Mouse (Mus musculus): ENCODE measurements around the gene Fdxacb1. TPM values are rescaled to one million over a fixed set of nuclear protein-coding genes. Genes with fewer than 3 reads are reported as not detected.

The Fdxacb1 gene
- 10.1 and 10.7 TPM in 2 replicates for polyA plus RNA-seq (2014; fragmentation: Nextera tagmentation; extraction: Ambion mirVana)

GRCm38 (mm10) chr9:50768107-50769002 is at the start of gene Fdxacb1:
TSS of gene Fdxacb1 (plus strand) at chr9:50768236.
- Histone ChIP-seq H3K36me3 (replicated peaks; ENCODE audit: control insufficient read depth, insufficient read depth) (peaks cover 10% of the 10 kb centered on the region; the same call in 1 of the 2 replicates), H3K9ac (peak within 1 kb of the TSS; percentile 69), H3K9me3 (ENCODE audit: control insufficient read depth, low read length) (no peaks in the 10 kb centered on the region), H3K4me1 (replicated peaks; ENCODE audit: control insufficient read depth, insufficient read depth, low read length) (peaks cover 16% of the 10 kb centered on the region), H3K4me3 (replicated peaks; ENCODE audit: low read length) (peak within 1 kb of the TSS; percentile 55), H3K4me2 (replicated peaks) (peak within 1 kb of the TSS; percentile 85), H3K27me3 (ENCODE audit: control insufficient read depth, insufficient read depth, low read length) (no peaks in the 10 kb centered on the region), H3K27ac (peak within 1 kb of the TSS; percentile 88)
- WGBS, result 5% methylated on average over 59 of the region's 59 CpGs
- ATAC-seq (ENCODE audit: low FRiP score) (peak; percentile 95), DNase-seq (ENCODE audit: low spot score) (peak; percentile 100)

GRCm38 (mm10) chr9:50718878-50719277 is 49.2 kb upstream of the Fdxacb1 start:
- WGBS, result 81% methylated on average over 4 of the region's 4 CpGs
- Histone ChIP-seq H3K4me2 (replicated peaks) (no peak overlapping the region), H3K27me3 (ENCODE audit: control insufficient read depth, insufficient read depth, low read length) (no peaks in the 10 kb centered on the region), H3K36me3 (replicated peaks; ENCODE audit: control insufficient read depth, insufficient read depth) (no peaks in the 10 kb centered on the region), H3K9ac (no peak overlapping the region), H3K4me1 (replicated peaks; ENCODE audit: control insufficient read depth, insufficient read depth, low read length) (peaks cover 10% of the 10 kb centered on the region; the same call in 1 of the 2 replicates), H3K4me3 (replicated peaks; ENCODE audit: low read length) (no peak overlapping the region), H3K9me3 (ENCODE audit: control insufficient read depth, low read length) (no peaks in the 10 kb centered on the region), H3K27ac (no peak overlapping the region)
- ATAC-seq (ENCODE audit: low FRiP score) (no peak), DNase-seq (ENCODE audit: low spot score) (no peak)

- 40% methylated on average over 12 of the region's 12 CpGs for WGBS
Observed at GRCm38 (mm10) chr9:50721061-50721460, 47.0 kb upstream of the Fdxacb1 start.

GRCm38 (mm10) chr9:50722451-50722911 is 45.6 kb upstream of the Fdxacb1 start:
- Histone ChIP-seq H3K27ac (peak overlapping the region; percentile 60), H3K4me3 (replicated peaks; ENCODE audit: low read length) (no peak overlapping the region), H3K27me3 (ENCODE audit: control insufficient read depth, insufficient read depth, low read length) (no peaks in the 10 kb centered on the region), H3K9ac (no peak overlapping the region), H3K36me3 (replicated peaks; ENCODE audit: control insufficient read depth, insufficient read depth) (no peaks in the 10 kb centered on the region), H3K4me2 (replicated peaks) (peak overlapping the region; percentile 75; the same call in 1 of the 2 replicates), H3K9me3 (ENCODE audit: control insufficient read depth, low read length) (no peaks in the 10 kb centered on the region), H3K4me1 (replicated peaks; ENCODE audit: control insufficient read depth, insufficient read depth, low read length) (peaks cover 45% of the 10 kb centered on the region)
- no peak for DNase-seq (ENCODE audit: low spot score)
- ATAC-seq (ENCODE audit: low FRiP score), result peak; percentile 63; the same call in 1 of the 2 replicates
- whole genome bisulfite sequencing, result 25% methylated on average over 8 of the region's 8 CpGs

More at GRCm38 (mm10) chr9:50721061-50721460, 47.0 kb upstream of the Fdxacb1 start:
- no peak overlapping the region for H3K4me3 ChIP-seq (replicated peaks; ENCODE audit: low read length)
- no peaks in the 10 kb centered on the region for H3K9me3 ChIP-seq (ENCODE audit: control insufficient read depth, low read length)
- no peak overlapping the region for H3K27ac ChIP-seq
- H3K27me3 ChIP-seq (ENCODE audit: control insufficient read depth, insufficient read depth, low read length), result no peaks in the 10 kb centered on the region
- no peak overlapping the region for H3K9ac ChIP-seq
- H3K36me3 ChIP-seq (replicated peaks; ENCODE audit: control insufficient read depth, insufficient read depth), result no peaks in the 10 kb centered on the region
- DNase-seq (ENCODE audit: low spot score), result no peak
- ATAC-seq (ENCODE audit: low FRiP score), result no peak
- H3K4me2 ChIP-seq (replicated peaks), result no peak overlapping the region
- H3K4me1 ChIP-seq (replicated peaks; ENCODE audit: control insufficient read depth, insufficient read depth, low read length), result peaks cover 31% of the 10 kb centered on the region

- peak; percentile 80 for DNase-seq (ENCODE audit: low spot score)
- no peaks in the 10 kb centered on the region for H3K27me3 ChIP-seq (ENCODE audit: control insufficient read depth, insufficient read depth, low read length)
- no peak for ATAC-seq (ENCODE audit: low FRiP score)
- no peaks in the 10 kb centered on the region for H3K36me3 ChIP-seq (replicated peaks; ENCODE audit: control insufficient read depth, insufficient read depth)
- H3K27ac ChIP-seq, result peak overlapping the region; percentile 91
- no peak overlapping the region for H3K4me3 ChIP-seq (replicated peaks; ENCODE audit: low read length)
- H3K4me2 ChIP-seq (replicated peaks), result peak overlapping the region; percentile 75
- 46% methylated on average over 7 of the region's 7 CpGs for WGBS
- H3K9ac ChIP-seq, result no peak overlapping the region
- peaks cover 48% of the 10 kb centered on the region for H3K4me1 ChIP-seq (replicated peaks; ENCODE audit: control insufficient read depth, insufficient read depth, low read length)
- no peaks in the 10 kb centered on the region for H3K9me3 ChIP-seq (ENCODE audit: control insufficient read depth, low read length)
Observed at GRCm38 (mm10) chr9:50723406-50723805, 44.6 kb upstream of the Fdxacb1 start.

- WGBS, result 80% methylated on average over 2 of the region's 2 CpGs
Observed at GRCm38 (mm10) chr9:50724147-50724546, 43.9 kb upstream of the Fdxacb1 start.

GRCm38 (mm10) chr9:50724661-50725330 is 43.2 kb upstream of the Fdxacb1 start:
- H3K27me3 ChIP-seq (ENCODE audit: control insufficient read depth, insufficient read depth, low read length), result no peaks in the 10 kb centered on the region
- DNase-seq (ENCODE audit: low spot score) (no peak), ATAC-seq (ENCODE audit: low FRiP score) (no peak)
- peaks cover 55% of the 10 kb centered on the region for H3K4me1 ChIP-seq (replicated peaks; ENCODE audit: control insufficient read depth, insufficient read depth, low read length)
- peak overlapping the region; percentile 91 for H3K27ac ChIP-seq
- 0 out of 2 replicates have a peak overlapping the region, but pooled peaks have one; percentile 74 for H3K4me3 ChIP-seq (replicated peaks; ENCODE audit: low read length)
- H3K36me3 ChIP-seq (replicated peaks; ENCODE audit: control insufficient read depth, insufficient read depth), result no peaks in the 10 kb centered on the region
- WGBS, result 35% methylated on average over 3 of the region's 3 CpGs
- H3K4me2 ChIP-seq (replicated peaks), result peak overlapping the region; percentile 75
- H3K9ac ChIP-seq, result 0 out of 2 replicates have a peak overlapping the region, but pooled peaks have one; percentile 41
- no peaks in the 10 kb centered on the region for H3K9me3 ChIP-seq (ENCODE audit: control insufficient read depth, low read length)

More at GRCm38 (mm10) chr9:50724147-50724546, 43.9 kb upstream of the Fdxacb1 start:
- Histone ChIP-seq H3K4me3 (replicated peaks; ENCODE audit: low read length) (no peak overlapping the region), H3K27ac (peak overlapping the region; percentile 91), H3K36me3 (replicated peaks; ENCODE audit: control insufficient read depth, insufficient read depth) (no peaks in the 10 kb centered on the region), H3K27me3 (ENCODE audit: control insufficient read depth, insufficient read depth, low read length) (no peaks in the 10 kb centered on the region), H3K9me3 (ENCODE audit: control insufficient read depth, low read length) (no peaks in the 10 kb centered on the region), H3K9ac (0 out of 2 replicates have a peak overlapping the region, but pooled peaks have one; percentile 5), H3K4me1 (replicated peaks; ENCODE audit: control insufficient read depth, insufficient read depth, low read length) (peaks cover 55% of the 10 kb centered on the region), H3K4me2 (replicated peaks) (peak overlapping the region; percentile 75)
- ATAC-seq (ENCODE audit: low FRiP score) (no peak), DNase-seq (ENCODE audit: low spot score) (no peak)

GRCm38 (mm10) chr9:50725921-50726590 is 42.0 kb upstream of the Fdxacb1 start:
- Histone ChIP-seq H3K9ac (peak overlapping the region; percentile 86), H3K27ac (peak overlapping the region; percentile 91), H3K4me2 (replicated peaks) (peak overlapping the region; percentile 75), H3K4me3 (replicated peaks; ENCODE audit: low read length) (peak overlapping the region; percentile 74), H3K9me3 (ENCODE audit: control insufficient read depth, low read length) (no peaks in the 10 kb centered on the region), H3K27me3 (ENCODE audit: control insufficient read depth, insufficient read depth, low read length) (no peaks in the 10 kb centered on the region), H3K36me3 (replicated peaks; ENCODE audit: control insufficient read depth, insufficient read depth) (no peaks in the 10 kb centered on the region), H3K4me1 (replicated peaks; ENCODE audit: control insufficient read depth, insufficient read depth, low read length) (peaks cover 55% of the 10 kb centered on the region)
- WGBS, result 24% methylated on average over 8 of the region's 8 CpGs
- ATAC-seq (ENCODE audit: low FRiP score), result no peak
- no peak for DNase-seq (ENCODE audit: low spot score)

Data from hindbrain, embryonic 14.5 days (tissue).